Mouse (Mus musculus) limb, embryonic 14.5 days (tissue): ENCODE results near the gene Pgpep1. TPM values are rescaled to one million over a fixed set of nuclear protein-coding genes. Genes with fewer than 3 reads are reported as not detected.

Experiments used
- ATAC-seq: fragments of 200-750 bp; cut with Nextera tagmentation; 2 replicates; pipeline ENCODE4 v1.8.0; 2017; ENCODE audit warnings: low read depth, moderate number of reproducible peaks, moderate TSS enrichment; ENCODE audit not compliant: low FRiP score
- DNase-seq: peaks from one replicate; pipeline ENCODE4 v3.0.0-alpha.2; 2015; ENCODE audit warnings: low spot score
- H3K27ac ChIP-seq: fragments of 300-500 bp; sonication (generic); replicated peaks from 2 replicates; pipeline ENCODE4 v1.5.1; 2014; ENCODE audit warnings: low read depth, mild to moderate bottlenecking, low read length, moderate library complexity, mixed read lengths
- H3K27me3 ChIP-seq: fragments of 300-500 bp; sonication (generic); 2 replicates; pipeline ENCODE4 v1.6.1; 2014; ENCODE audit warnings: low read length, mixed read lengths; ENCODE audit not compliant: control insufficient read depth, insufficient read depth
- H3K36me3 ChIP-seq: fragments of 300-500 bp; sonication (generic); 2 replicates; pipeline ENCODE4 v1.6.1; 2014; ENCODE audit warnings: mild to moderate bottlenecking, low read length, moderate library complexity, mixed read lengths; ENCODE audit not compliant: control insufficient read depth, insufficient read depth
- H3K4me1 ChIP-seq: fragments of 300-500 bp; sonication (generic); 2 replicates; pipeline ENCODE4 v1.6.1; 2014; ENCODE audit warnings: antibody characterized with exemption, low read length, mixed read lengths; ENCODE audit not compliant: control insufficient read depth, insufficient read depth
- H3K4me2 ChIP-seq: fragments of 300-500 bp; sonication (generic); replicated peaks from 2 replicates; pipeline ENCODE4 v1.6.1; 2014; ENCODE audit warnings: low read depth, mild to moderate bottlenecking, low read length, moderate library complexity; ENCODE audit not compliant: severe bottlenecking
- H3K4me3 ChIP-seq: fragments of 300-500 bp; sonication (generic); replicated peaks from 2 replicates; pipeline ENCODE4 v1.5.1; 2014; ENCODE audit warnings: low read length
- H3K9ac ChIP-seq: fragments of 300-500 bp; sonication (generic); 2 replicates; pipeline ENCODE4 v1.6.1; 2014; ENCODE audit warnings: mild to moderate bottlenecking, low read depth, low read length, moderate library complexity; ENCODE audit not compliant: severe bottlenecking
- H3K9me3 ChIP-seq: fragments of 300-500 bp; sonication (generic); 2 replicates; pipeline ENCODE4 v1.6.1; 2016; ENCODE audit warnings: low read length; ENCODE audit not compliant: control insufficient read depth
- POLR2A ChIP-seq: fragments of 200-500 bp; IDR thresholded peaks from 2 replicates; pipeline ENCODE4 v1.8.0; 2012; ENCODE audit warnings: inconsistent platforms, mild to moderate bottlenecking, moderate library complexity, borderline replicate concordance; ENCODE audit not compliant: insufficient read depth, insufficient read length; ENCODE audit errors: extremely low read depth
- WGBS: fragments of 180-500 bp; shearing (Covaris S2); extraction: QIAGEN DNeasy Blood & Tissue Kit; methylation state at CpG from one replicate; pipeline ENCODE4 v1.1.7; 2014; 5-methylcytosine and 5-hydroxymethylcytosine counted together
- polyA plus RNA-seq, 2 experiments: library from polyadenylated mRNA; depleted of rRNA in 1 of 2; stranded (reverse) in 1 of 2; unstranded in 1 of 2; fragments of >200 nt; fragmentation: Nextera tagmentation in 1 of 2; extraction: Ambion mirVana in 1 of 2; gene quantifications; 2 replicates each; pipeline versions ENCODE4 v1.2.1 to v1.2.3; 2012 to 2014

Gene Pgpep1
- polyA plus RNA-seq, 2 experiments: 47.6 to 64.1 TPM

DNA sequence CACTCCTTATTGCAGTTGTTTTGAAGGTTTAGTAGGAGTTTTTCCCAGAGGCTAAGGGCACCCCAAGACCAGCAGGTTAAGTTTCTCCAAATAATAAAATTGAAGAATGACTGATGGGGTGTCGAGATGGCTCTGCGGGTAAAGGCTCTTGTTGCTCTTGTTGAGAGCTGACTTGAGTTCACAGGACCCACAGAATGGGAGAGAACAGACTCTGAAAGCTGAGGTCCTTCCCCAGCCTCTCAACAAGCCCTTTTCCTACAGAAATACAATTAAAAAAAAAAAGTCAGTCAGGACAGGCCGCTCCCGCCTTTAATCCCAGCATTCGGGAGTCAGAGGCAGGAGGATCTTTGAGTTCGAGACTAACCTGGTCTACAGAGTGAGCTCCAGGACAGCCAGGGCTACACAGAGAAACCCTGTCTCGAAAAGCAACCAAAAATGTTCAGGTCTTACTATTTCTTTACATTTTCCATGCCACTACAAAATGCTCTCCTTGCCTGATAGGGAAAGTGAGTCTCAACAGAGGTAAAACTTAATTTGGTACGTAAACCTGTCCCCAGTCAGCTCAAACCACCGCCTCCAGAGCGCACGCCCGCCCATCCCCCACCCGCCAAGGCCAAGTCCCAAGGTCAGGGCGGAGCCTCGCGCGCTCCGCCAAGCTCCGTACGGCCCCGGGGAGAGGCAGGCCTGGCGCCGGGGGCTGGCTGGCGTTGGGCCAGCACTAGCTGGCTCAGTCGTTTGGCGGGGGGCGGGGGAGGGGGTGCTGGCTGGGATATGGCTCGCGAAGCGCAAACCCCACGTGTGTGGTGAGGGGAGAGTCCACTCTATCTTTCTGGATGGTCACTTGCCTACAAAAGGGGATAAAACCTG, 36.1 kb upstream of the Pgpep1 start:
- DNase-seq: peak; percentile 80
- Histone ChIP-seq H3K9ac (peak overlapping the region; percentile 48), H3K27ac (peak overlapping the region; percentile 94), H3K9me3 (no peaks in the 10 kb centered on the region), H3K4me2 (peak overlapping the region; percentile 51), H3K4me1 (peaks cover 41% of the 10 kb centered on the region), H3K4me3 (peak overlapping the region; percentile 18), H3K36me3 (no peaks in the 10 kb centered on the region), H3K27me3 (no peaks in the 10 kb centered on the region)
- no peak for ATAC-seq
- WGBS: 5% methylated on average over 29 of the region's 31 CpGs
- no peak for TF ChIP-seq POLR2A

DNA sequence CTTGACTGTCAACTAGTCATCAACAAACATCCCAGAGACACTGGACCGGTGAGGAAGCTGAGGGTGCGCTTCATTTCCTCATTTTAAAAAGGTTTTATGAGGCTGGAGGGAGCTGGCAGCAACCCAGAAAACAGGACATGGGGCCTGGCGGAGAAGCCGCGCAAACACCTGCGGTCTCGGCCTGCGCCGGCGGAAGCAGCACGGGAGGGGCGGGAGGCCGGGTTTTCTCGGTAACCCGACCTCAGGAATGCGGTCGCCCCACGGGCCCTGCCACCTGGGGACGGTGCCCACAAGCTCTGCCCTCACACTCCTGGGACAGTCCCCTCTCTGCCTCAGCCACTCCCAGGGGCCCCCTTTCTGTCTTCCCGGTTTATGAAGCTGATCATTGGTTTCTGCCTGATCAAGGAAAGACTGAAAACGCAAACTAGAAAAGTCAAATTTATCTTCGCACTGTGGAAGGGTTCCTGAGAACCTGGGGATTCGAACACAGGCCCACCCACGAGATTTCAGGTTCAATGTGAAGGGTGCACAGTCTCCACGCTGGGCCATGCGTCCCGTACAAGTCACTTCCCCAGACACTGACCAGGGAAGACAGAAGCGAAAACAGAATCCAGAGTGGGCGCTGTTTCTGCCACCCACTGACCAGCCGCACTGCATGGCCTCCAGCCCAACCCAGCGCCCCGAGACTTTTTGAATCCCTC, 35.3 kb upstream of the Pgpep1 start:
- H3K4me1 ChIP-seq: peaks cover 40% of the 10 kb centered on the region
- no peak for ATAC-seq
- WGBS: 20% methylated on average over 28 of the region's 32 CpGs
- no peak for DNase-seq
- H3K4me3 ChIP-seq: no peak overlapping the region
- H3K27ac ChIP-seq: peak overlapping the region; percentile 94
- 0 out of 2 replicates have a peak overlapping the region, but pooled peaks have one; percentile 5 for H3K9ac ChIP-seq
- peak overlapping the region; percentile 51 for H3K4me2 ChIP-seq
- H3K27me3 ChIP-seq: no peaks in the 10 kb centered on the region
- TF ChIP-seq POLR2A: no peak
- H3K36me3 ChIP-seq: no peaks in the 10 kb centered on the region
- no peaks in the 10 kb centered on the region for H3K9me3 ChIP-seq

DNA sequence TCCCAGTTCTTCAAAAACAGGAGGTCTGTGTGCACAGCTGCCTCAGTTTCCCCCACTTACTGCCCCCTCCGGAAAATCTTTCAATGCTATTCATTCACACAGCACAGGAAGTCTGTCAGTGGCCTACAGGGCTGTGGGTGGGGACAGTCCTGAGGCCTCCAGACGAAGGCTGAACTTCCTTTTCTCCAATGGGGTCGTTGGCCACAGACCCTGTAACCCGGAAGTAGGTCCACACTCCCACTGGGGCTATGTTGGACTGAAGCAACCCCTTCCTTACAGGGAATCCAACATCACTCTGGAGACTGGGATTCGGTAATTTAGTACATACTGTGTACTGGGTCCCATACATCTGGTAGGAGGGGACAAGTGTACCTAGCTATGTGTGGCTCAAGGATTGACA, 33.4 kb upstream of the Pgpep1 start:
- WGBS: 74% methylated on average over 5 of the region's 5 CpGs
- Histone ChIP-seq H3K4me1 (peaks cover 40% of the 10 kb centered on the region), H3K9me3 (no peaks in the 10 kb centered on the region), H3K36me3 (no peaks in the 10 kb centered on the region), H3K4me3 (no peak overlapping the region), H3K27ac (no peak overlapping the region), H3K4me2 (no peak overlapping the region), H3K9ac (no peak overlapping the region), H3K27me3 (no peaks in the 10 kb centered on the region)
- TF ChIP-seq POLR2A: no peak
- DNase-seq (no peak), ATAC-seq (no peak)

DNA sequence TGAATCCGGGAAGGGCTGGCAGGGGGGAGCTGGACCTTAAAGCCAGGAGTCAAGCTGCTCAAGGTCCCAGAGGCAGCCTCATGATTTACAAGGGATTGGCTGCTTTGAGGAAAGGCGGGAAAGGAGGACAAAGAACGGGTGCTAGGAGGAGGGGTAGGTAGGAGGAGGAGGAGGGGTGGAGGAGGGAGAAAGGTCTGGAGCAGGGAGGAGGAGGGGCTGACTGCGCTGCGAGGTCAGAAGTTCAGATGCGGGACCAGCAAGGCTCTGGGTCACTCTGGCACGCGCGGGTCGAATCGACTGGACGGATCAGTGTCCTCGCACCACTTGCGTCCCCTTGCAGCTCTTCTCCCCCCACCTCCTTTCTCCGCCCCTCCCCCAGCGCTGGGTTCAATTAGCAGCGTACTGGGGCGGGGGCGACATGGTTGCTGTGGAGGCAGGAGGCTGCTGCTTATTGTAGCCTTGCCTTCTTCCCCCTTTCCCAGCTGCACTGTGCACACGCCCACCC, 31.6 kb upstream of the Pgpep1 start:
- 0% methylated on average over 9 of the region's 20 CpGs for WGBS
- no peaks in the 10 kb centered on the region for H3K9me3 ChIP-seq
- peak; percentile 69 for ATAC-seq

DNA sequence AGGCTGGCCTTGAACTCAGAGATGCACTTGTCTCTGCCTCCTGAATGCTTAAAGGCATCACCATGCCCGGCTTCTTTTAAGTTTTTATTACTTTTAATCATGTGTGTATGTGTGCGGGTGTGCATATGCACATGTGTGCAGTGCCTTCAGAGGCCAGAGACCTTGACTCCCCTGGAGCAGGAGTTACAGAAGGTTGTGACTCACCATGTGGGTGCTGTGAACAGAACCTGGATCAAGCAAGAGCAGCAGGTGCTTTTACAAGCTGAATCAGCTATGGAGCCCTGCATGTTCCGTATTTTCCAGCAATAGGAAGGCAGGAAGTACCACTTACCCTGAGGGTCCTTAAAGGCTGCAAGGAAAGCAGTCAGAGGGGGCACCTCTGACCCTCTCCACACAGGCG, 31.0 kb upstream of the Pgpep1 start:
- Histone ChIP-seq H3K4me2 (peak overlapping the region; percentile 59), H3K27me3 (no peaks in the 10 kb centered on the region), H3K9me3 (no peaks in the 10 kb centered on the region), H3K4me1 (peaks cover 22% of the 10 kb centered on the region), H3K27ac (peak overlapping the region; percentile 77), H3K9ac (peak overlapping the region; percentile 62), H3K36me3 (no peaks in the 10 kb centered on the region), H3K4me3 (peak overlapping the region; percentile 34)
- ATAC-seq: no peak
- no peak for TF ChIP-seq POLR2A
- DNase-seq: no peak
- 41% methylated on average over 4 of the region's 4 CpGs for WGBS

More for the DNA sequence above, 31.6 kb upstream of the Pgpep1 start:
- peaks cover 28% of the 10 kb centered on the region for H3K4me1 ChIP-seq
- peak; percentile 59 for DNase-seq
- TF ChIP-seq POLR2A: 0 out of 2 replicates have a peak, but pooled peaks have one; percentile 32
- H3K27ac ChIP-seq: peak overlapping the region; percentile 77
- H3K27me3 ChIP-seq: no peaks in the 10 kb centered on the region
- no peaks in the 10 kb centered on the region for H3K36me3 ChIP-seq
- peak overlapping the region; percentile 34 for H3K4me3 ChIP-seq
- peak overlapping the region; percentile 62 for H3K9ac ChIP-seq
- peak overlapping the region; percentile 59 for H3K4me2 ChIP-seq
